Mouse (Mus musculus) embryo, embryonic 11 days (tissue): ENCODE measurements around the gene G0s2.
A peak's percentile ranks its signal among the peaks of the same experiment; 100 is the strongest.

Experiments
- DNase-seq: peaks from one replicate; pipeline ENCODE4 v3.0.0-alpha.2; 2015

Gene G0s2

DNA sequence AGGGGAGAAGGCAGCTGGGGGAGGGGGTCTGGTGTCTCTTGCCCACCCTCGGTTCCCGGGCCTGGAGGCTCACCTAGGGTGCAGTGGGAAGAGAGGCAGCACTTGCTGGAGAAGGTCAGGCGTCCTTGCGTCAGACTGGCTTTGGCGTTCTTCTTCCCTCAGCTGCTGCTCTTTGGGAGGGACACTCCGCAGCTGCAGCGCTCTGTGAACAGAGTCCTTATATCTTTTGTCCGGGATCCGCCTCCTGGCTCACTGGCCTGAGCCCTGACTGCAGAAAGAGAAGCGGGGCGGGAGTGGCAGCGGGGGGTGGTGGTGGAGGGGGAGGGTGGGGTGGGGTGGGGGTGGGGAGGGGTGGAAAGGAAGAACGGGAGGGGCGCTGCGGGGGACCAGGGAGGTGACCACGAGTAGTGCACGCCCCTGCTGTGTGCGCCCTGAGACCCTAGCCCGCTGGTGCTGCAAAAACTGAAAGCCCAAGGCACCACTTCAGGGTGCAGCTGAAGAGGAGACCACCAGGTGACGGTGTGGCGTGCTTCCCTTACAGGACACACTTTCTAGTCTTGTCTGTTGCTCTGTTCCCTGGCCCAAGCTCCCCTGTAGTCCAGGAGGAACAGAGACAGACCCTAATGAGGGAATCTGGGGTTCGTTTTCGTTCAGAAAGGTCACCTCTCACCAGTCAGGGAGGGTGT, at the start of gene G0s2:
TSS of gene G0s2 (minus strand) at position 302 of the 686 bp plus-strand sequence.
- DNase-seq: peak; percentile 80

DNA sequence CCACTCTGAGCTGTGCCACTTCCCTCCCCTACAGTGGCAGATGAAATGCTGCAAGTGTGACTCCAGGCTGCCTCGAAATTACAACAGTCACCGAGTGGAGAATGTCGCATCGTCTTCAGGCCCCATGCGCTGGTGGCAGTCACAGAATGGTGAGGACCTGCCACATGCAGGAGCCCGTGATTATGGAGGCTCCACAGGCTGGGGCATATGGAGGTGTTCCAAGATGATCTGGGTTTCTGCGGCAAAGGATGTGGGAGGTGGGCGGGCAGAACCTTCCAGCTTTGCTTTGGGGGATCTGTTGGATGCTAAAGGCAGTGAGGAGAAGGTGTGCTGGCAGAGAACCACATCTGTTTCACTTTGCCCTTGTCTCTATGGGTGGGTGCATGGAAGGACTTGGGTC, 47.4 kb upstream of the G0s2 start:
- no peak for DNase-seq

DNA sequence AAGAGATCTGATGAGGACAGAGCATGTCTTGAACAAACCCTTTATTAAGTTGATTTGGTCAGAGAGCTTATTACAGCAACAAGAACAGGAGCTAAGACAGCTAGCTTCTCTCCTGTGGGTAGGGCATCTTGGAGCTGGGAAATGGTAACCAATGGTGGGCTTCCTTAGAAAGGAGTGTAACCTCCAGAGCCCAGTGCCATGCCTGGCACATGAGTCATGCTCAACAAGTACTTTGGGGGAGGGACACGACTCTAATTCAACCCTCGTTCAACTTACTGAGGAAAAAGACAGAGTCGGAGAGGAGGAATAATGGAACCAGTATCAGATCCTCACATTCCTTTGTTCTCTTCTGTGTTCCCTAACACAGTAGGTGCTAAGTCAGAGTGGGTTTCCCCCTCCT, 46.7 kb upstream of the G0s2 start:
- DNase-seq: no peak

DNA sequence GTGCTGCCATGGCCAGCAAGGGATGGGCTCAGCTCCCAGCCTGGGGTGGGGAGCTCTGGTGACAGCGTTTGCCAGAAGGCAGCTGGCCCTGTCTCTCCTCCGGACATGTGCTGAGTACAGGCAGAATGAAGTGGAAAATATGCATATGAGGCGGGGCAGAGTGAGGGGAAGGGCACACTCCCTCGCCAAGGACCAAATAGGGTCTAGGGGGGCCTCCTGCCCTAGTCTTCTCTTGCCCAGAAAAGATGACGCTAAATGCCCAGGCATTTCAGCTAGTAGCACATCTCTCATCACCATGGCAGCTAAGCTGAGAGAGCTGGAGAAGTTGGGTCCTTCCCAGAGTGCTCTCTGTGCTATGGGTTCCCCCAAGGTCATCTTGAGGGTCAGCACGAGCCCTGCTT, 44.1 kb upstream of the G0s2 start:
- no peak for DNase-seq

DNA sequence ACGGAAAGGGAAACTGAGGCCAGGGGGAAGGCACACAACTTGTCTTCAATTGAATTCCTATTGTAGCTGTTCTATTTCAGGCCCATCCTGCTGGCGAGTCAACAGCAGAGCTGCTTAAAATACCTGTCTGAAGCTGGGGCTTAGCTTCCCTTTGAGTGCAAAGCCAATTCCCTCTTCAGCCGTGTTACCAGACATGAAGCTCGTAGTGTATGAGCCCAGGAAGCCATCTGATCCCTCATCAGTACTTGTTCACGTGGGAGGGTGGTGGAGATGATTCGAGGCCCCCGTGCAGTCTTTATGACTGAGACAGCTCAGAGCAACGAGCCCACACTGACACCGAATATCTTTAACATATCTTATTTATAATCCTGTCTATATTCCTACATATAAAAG, 43.3 kb upstream of the G0s2 start:
- DNase-seq: no peak

DNA sequence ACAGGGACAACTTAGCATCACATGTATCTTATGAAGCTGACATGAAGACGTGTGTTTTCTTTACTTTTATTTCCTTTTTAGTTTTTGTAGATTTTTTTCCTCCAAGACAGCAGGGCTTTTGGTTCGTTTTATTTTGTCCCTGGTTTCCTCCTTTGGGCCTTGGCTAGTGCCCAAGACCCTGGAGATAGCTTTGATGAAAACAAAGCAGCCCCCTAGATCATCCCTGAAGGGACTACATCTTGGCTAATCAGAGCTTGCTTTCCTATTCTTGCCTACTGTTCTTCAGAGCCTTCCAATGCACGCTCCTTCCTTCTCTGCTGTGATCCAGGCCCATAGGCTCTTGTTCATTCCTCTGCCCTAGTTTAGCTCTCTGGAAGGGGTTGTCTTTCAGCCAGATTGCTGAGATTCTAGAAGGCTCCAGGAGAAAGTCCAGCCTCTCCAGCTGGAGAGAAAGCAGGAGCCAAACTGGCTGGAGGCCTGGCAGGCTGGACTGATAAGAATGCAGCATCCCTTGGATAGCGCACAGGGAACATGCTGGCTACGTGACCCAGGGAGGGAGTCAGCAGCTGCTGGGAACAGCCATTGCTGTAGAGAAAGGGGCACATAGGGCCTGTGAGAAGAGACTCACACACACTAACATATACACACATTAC, 42.8 kb upstream of the G0s2 start:
- DNase-seq: no peak

DNA sequence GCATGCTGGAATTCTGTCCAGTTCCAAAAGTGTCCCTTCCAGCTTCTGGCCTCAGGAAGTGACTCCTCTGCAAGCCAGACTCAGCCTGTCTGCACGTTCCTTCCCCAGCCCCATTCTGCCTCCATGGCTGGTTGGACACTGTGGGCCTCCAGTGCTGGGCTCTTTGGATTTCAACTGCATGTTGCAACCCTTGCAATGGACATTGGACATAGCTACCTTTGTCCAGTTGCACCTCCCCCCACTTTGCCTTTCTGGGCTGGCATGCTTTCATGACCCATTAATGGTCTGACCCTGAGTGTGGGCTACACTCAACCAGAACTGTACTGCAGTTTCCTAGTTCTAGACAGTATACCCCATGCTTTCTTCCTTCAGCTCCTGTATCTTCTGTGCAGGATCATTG, 38.6 kb upstream of the G0s2 start:
- DNase-seq: no peak

DNA sequence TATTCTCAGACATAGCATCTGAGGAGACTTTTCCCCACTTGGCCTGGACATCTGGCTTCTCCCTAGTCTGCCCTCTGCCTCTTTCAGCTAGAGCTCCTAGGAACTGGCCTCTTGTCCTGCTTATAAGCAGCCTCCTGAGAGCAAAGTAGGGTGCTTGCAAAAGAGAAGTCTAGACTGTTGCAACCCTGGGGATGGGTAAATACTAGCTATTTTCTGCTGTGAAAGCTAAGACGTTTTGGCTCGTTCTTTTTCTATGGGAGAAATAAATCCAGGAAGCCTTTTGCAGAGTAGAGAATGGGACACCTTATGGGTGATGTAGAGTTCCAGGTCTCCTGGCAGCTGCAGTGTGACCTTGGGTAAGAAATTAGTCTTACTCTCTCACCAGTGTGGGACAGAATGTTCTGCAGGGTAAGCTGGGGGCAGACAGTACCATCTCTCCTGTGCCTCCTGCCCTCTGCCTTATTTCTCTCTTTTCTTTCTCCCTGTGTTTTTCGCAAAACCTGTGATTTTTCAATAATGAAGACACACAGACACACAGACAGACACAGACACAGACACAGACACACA, 37.6 kb upstream of the G0s2 start:
- DNase-seq: no peak

DNA sequence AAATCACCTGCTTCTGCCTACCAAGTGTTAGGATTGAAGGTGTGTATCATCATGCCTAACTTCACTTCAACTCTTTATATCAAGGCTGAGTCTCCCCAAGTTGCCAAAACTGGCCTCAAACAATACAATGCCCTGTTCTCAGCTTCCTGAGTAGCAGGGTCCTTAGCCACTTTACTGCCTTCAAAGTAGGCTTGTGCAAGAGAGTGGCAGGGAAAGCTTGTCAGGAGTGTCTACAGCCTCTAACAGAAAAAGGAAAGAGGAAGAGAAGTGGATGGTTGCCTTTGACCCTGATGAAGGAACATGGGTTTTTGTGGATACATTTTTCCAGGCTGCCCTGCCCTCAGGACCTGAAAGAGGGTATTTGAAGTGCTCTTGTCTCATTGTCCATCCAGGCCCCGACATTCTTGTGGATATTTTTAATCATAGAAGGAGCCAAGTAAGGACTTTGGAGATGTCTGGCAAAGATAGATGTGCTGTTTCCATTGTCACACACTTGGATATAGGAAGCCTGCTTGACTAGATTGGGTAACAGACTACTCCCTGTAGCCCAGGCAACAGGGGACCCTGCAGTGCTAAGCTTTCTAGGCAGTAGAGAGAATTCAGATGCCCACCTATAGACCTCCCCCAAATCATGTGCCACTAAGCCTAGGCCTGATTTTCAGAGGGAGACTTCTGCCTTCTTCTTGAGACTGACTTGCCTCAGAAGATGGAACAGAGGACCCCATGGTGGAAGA, 36.9 kb upstream of the G0s2 start:
- no peak for DNase-seq

DNA sequence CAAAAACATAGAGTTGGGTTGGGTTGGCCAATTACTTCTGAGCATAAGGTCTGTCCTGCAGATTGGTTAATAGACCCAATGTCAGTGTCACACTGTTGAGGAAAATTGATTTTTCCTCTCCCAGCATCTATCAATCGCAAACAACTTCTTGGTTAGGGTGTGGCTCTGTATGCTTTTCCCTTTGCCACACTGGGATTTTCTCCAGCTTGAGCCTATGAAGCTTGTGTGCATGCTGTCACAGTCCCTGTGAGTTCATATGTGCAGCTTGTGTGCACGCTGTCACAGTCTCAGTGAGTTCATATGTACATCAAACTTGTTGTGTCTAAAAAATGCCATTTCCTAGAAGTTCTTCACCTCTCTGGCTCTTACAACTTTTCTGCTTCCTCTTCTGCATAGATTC, 33.8 kb upstream of the G0s2 start:
- no peak for DNase-seq

DNA sequence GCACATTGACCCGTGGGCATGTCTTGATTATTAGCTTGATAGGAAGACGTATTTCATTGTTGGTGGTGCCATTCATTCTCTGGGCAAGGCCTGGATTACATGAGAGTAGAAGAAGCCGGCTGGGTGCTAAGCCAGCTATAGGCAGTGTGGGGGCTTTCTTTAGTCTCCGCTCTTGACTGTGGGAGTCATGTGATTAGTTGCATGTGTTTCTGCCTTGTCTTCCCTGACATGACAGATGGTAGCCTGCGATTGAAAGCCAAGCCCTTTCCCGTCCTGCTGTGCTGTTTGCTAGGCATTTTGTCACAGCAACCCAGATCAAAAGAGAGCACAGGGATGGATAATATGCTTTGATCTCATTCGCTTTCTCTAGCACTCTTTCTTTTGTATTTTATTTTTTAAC, 32.4 kb upstream of the G0s2 start:
- DNase-seq: peak; percentile 55

DNA sequence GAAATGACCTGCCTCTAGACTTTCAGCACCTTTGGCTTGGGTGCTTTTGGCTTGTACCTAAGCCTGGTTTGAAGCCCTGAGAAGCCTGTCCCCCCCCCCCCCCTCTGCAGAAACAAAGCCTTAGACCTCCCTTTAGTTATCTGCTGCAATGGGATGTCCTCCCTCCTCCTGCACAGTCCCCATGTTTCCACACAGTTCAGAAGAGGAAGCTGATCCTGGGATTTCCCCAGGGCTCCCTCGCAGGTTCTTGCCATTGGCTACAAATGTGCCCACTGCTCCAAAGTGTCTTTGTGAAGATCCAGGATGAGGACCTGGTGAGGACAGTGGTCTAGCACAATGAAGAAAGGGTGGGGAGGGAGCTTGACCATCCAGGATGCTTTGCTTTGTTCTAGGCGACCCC, 30.1 kb upstream of the G0s2 start:
- DNase-seq: no peak

DNA sequence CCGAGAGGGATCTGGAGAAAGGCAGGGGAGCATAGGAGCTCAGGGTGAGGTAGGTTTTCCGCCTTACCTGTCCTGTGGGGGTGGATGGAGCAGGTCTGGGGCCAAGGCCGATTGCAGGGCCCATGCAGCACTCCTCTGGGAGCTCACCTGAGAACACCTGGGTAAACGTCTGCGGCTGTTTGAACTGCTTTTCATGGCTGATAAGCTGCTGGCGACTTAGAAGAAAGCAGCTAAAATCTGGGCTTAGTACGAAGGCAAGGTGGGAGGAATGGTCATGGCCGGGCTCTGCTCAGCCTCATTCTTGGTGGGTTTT, 29.0 kb upstream of the G0s2 start:
- no peak for DNase-seq

DNA sequence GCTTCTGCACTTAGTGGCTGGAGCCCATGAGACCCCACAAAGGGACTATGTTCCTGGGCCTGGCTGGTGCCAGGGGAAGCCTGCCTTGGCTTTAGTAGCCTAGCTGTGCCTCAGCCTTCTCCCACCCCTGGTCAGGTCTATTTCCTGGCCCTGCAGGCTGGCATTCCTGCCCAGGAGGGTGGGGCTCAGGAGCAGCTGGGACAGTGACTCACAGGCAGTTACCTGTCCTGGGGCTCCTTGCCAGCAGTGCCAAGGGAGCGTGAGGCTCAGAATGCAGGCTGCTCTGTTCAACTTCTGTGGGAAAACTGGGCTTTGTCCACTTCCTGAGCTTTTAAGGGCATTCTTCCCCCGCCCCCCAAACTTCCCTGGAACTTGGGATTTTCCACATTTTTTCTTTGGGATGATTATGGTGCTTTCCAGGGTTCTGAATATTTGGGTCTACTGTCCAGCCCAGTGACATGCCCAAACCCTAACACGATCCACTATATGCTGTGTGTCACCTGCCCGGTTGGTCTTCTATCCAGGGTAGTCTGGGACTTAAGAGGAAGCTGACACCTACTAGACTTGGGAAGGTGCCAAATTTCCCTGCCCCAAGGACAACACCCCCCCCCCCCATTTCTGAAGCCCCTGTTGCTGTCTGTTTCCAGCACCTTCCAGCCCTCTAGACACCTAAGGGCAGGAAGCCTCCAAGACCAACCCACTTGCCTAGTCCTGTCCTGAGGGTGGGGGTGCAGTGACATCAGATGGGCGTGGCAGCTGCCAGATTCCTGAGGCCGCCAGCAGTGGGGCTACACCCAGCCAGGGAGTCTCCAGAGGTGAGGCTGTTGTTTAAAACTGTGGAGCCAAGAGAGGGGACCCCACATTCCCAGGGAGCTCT, 28.4 kb upstream of the G0s2 start:
- no peak for DNase-seq

DNA sequence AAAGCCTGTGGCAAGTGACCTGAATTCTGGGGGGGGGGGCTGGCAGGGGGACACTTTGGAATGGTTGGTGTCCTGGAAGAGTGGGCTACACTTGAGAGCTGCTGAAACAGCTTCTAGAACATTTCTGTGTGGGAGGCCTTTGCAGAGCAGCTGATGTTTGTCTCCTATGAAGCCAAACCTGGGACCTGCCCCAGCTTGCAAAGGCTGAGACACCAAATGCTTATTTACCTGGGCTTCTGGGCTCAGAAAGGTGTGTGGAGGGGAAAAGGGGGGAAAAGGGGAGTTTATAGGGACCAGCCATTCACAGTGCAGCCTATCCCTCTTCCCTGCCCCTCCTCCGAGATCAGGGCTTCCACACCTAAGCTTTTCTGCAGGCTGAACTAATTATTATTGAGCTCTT, 27.0 kb upstream of the G0s2 start:
- no peak for DNase-seq

DNA sequence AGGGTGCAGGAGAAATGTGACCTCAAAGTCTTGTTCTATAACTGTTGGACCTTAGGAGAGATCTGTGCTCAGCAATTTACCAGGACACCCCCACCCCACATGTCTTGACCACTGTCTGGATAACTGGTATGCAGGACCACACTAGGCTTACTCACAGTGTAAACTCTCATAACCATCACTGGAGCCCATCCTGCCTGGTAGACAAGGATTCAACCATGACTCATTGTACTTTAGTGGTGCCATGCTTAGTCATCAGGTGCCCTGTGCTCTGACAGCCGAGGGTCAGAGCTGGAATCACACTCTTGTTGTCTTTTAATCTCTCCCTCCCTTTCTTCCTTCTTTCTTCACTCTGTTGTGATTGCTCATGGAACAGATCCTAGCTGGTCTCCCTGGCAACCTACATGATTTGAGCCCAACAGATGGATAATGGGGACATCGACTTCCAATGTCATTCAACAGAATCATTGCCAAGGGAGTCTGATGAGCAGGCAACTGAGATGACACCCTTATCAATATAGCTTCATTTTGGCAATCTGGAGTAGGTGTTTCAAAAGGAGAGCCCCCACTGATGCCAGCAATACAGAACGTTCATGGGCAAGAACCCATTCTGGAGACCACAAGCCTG, 25.2 kb upstream of the G0s2 start:
- no peak for DNase-seq

DNA sequence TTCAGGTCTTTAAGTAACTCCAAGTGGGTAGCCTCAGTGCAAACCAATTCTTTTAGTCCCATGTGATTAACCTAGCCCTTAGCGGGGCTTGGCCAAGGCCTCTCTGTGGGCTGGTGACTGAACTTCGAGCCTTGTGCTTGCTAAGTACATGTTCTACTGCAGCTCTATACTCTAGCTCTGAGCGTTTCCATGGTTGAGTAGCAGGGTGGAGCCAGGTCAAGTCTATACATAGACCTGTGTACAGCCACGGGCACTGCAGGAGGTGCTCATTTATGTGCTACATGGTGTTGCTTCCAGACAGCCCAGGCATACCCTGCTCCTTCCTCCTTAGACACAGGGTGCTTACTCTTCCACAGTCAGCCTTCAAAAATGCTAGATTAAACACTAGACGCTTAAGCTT, 22.9 kb upstream of the G0s2 start:
- DNase-seq: no peak

DNA sequence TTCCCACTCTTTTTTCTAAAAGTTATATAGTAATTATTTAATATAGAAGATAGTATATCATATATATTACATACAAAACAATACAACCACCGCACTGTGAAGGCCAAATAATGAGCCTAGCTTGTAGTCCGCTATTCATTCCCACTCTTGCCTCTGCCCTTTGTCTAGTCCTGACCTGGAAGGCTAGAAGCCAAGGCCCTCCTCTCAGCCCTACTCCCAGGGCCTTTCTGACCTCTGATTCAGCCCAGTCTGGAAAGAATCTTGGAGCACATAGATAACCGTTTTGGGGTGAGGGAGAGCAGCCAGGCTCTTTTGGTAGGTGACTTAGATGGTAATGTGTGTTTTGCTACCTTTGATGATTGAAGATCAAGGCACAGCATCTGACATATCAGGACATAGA, 20.9 kb upstream of the G0s2 start:
- no peak for DNase-seq

DNA sequence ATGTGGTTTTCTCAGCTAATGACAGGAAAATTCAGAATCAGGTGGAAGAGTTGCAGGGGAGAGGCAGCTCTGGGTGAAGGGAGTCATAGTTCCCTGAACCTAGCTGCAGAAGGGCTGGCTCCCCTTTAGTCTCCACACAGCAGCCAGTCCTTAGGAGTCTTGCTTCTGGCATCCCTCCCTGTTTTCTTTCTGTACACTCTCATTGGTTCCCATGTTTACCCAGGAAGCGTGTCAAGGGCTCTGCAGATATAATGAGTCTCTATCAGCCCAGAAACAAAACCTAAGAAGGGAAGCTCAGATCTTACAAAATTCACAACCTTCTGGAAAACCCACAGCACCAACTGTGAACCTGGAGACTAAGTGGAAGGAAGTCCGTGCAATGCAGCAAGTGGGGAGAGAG, 20.0 kb upstream of the G0s2 start:
- no peak for DNase-seq

DNA sequence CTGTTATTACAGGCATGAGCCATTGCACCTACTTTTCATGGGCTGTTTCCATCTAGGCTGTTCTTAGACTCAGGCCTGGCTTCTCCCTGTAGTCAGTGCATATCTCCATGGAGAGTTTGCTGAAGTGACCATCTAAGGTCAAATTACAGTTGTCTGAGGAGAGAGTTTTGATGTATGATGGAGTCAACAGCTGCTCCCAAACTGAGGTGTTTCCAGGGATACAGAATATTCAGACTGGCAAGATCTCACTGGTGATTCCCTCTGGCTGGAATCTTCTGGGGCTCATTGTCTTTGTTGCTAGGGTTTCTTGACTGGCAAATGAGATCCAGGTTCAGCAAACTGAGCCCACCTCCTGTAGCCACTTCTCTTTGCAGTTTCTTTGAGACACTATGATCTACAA, 17.7 kb upstream of the G0s2 start:
- no peak for DNase-seq

DNA sequence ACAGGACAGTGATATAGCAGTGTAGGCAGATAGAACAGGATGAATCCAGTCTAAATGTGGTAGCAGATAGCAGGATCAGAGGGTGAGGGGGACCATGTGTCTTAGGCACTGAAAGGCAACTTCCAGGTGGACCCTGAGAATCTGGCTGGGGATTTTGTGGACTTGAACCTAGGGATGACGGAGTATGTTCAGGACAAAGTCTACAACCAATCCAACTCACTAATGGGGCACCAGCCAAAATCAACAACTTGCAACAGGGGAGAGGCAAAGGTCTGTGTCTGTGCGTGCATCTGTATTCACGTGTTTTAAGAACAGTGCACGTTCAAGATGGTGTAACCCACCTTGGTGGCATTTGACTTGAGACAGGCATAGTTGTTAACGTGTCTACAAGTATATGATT, 16.9 kb upstream of the G0s2 start:
- DNase-seq: no peak

DNA sequence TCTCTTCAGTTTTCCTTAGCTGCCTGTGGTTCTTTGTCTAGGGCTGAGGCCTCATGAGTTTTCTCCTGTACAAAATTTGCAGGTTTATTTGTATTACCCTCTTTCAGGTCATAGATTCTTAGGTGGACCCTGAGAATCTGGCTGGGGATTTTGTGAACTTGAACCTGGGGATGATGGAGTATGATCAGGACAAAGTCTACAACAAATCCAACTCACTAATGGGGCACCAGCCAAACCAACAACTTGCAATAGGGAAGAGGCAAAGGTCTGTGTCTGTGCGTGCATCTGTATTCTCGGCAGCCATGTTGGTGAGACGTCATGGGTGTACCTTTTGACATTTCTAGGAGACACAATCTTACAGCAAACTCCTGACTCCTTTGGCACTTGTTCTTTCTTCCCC, 16.1 kb upstream of the G0s2 start:
- DNase-seq: no peak

DNA sequence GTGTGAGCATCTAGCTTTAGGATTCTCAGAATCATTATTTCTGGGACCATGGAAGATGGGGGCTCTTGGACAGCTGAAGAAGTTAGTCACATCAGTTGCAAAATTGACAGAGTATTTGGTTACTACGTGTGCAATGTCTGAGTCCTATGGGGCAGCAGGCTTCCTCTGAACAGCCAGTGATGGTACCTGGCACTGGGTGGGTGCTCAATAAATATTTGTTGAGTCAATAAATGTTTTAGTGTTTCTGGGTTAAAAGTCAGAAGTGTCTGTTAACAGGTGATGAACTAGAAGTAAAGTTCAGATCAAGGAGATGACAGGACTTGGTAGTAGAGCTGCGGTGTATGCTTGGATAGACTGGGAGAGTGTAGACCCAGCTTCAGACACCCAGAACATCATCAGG, 14.6 kb upstream of the G0s2 start:
- no peak for DNase-seq
